Comparison of ENCODE assay signal across 11 mouse cellular contexts in the genomic region with DNA sequence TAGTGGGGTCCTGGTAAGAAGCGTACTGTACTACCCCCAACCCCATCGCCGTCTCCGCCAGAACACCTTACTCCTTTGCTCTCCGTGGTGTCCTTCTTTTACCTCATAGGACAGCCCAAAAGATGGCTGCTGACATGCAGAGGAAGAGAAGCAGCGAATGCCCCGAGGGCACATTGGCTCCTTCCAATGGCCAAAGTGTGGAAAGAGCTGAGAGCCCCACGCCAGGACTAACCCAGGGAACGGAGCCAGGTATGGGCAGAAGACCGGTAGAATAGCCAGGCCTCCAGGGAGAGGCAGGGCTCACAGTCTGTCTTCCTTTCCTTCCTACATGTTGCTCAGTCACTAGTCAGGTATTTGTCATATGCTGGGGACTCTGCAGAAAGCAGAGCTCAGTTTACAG.
"Had no signal": no experiment of that assay in that cellular context is flagged by ENCODE, and none has a peak within 500 bp of the region (broad histone marks: within the 10 kb centered on the region; RNA-seq: fewer than 3 reads in every experiment).

No protein-coding gene starts in this region.

- DNase-seq: kidney, postnatal 25 days; layer of hippocampus, adult 9-11 months; liver; liver, postnatal 0 days; lung, embryonic 14.5 days; right cerebral cortex, adult 18-20 months; right cerebral cortex, postnatal 14 days; right cerebral cortex, postnatal 4 days; thymus, adult 2 months; thymus, postnatal 14 days; thymus, postnatal 4 days had no signal
